Mouse (Mus musculus) kidney, postnatal 14 days (tissue): ENCODE data around the gene Mob3a.

Experiments
- DNase-seq: peaks from one replicate; pipeline ENCODE4 v3.0.0; 2022; ENCODE audit warnings: mixed read lengths

Gene Mob3a

DNA sequence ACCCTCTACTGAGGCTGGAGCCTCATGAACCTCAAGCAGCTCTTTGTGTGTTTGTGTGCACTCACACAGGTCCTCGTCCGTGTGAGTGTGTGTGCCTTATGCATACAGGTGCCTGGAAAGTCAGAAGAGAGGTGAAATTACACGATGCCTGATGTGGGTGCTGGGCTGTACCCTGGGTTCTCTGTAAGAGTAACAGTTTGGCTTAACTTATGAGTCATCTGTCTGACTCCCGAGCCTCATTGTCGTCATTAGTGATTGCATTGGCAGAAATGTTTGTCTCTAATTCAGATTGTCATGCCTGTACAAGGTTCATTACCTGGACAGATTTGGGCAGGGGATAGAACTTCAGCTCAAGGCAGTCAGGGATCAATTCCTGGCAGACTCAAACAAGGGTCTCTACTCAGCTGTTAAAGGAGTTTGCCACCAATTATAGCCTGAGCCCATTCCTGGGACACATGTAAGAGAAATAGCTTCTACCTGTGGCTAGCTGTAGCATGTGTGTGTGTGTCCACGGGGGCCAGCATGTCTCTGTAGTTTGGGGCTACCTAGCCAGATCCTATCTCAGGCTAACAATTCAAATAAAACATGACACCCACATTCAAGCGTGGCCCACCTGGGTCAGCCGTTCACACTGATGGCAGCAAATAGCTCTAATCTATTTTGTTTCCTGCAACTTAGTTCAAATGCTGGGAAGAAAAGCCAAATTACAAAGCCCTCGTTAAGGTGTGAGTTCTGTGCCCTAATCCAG lies 24.5 kb downstream of the Mob3a start:
- no peak for DNase-seq

GRCm38 (mm10) chr10:80676198-80676928 lies 25.4 kb downstream of the Mob3a start:
- peak; percentile 100 for DNase-seq

DNA sequence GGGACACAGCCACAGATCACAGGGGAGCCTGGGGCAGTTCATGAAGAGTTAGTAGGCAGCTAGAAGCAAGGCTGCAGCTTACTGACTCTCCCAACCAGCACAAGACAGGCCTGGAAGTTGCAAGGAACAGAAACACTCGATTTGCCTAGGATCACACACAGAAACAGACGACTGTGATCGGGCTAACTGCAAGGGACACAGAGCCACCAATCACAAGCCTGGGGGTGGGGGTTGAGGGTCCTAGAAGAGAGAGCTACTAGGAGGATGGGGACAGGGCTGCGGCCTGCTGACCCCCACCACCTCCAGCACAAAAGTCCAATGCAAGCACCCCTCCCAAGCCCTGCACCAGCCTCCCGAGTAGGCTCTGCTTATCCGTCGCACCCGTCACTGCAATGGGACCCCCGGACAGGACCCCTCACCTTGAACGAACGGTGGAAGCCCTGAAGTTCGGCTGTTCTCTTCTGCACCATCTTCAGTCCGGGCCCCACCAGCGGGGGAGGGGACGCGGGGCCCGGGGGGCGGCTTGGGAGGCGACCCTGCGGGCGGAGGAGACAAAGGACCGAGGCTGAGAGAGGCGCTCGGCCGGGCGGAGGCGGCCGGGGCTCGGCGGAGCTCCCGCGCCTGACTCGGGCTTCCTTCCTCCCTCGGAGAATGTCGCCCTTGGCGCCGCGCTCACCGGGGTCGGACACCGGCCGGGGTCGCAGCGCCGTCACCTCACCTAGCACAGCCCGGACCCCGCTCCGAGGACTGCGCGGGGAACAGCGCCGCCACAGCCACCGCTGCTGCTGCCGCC lies 26.2 kb downstream of the Mob3a start:
- no peak for DNase-seq

GRCm38 (mm10) chr10:80674851-80675404 lies 26.8 kb downstream of the Mob3a start:
- no peak for DNase-seq

DNA sequence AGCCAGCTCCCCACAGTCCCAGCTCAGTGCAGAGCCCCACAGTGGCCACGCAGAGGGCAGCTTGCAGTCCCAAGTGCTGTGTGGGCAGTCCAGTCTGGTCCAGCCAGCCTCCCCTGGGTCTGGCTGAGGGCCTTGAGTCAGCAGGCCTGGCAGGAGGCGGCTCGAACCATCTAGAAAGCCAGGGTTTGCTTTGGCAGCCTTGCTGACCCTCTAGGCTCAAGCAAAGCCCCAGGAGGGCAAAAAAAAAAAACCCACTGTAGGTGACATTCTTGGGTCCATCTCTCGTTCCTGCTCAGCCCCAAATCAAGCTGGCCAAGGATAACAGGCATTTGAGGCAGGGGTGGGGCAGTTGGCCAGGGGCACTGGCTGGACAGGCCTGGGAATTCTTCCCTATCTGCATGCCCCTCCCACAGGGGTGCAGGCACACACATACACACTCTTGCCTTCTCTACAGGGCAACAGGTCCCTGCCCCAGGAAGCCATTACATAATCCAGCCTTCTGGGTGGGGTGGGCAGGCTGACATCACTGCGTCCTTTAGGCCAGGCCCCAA lies 27.5 kb downstream of the Mob3a start:
- peak; percentile 69 for DNase-seq

DNA sequence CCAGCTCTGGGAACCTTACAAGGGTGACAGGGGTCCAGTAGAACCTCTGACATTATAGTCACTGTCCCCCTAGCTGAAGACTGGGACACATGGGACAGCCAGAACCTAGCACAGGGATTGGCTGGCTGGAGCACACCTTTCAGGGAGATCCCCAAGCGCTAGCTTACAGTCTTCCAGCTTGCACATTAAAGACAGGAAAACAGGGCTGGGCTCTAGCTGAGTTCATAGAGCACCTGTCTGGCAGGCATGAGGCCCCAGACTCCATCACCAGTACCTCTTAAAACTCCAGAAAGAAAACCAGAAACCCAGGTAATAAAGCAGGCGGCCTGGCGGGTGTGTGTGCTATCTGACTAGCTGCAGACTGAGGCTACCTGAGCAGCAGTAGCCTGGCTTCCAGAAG lies 28.1 kb downstream of the Mob3a start:
- no peak for DNase-seq

DNA sequence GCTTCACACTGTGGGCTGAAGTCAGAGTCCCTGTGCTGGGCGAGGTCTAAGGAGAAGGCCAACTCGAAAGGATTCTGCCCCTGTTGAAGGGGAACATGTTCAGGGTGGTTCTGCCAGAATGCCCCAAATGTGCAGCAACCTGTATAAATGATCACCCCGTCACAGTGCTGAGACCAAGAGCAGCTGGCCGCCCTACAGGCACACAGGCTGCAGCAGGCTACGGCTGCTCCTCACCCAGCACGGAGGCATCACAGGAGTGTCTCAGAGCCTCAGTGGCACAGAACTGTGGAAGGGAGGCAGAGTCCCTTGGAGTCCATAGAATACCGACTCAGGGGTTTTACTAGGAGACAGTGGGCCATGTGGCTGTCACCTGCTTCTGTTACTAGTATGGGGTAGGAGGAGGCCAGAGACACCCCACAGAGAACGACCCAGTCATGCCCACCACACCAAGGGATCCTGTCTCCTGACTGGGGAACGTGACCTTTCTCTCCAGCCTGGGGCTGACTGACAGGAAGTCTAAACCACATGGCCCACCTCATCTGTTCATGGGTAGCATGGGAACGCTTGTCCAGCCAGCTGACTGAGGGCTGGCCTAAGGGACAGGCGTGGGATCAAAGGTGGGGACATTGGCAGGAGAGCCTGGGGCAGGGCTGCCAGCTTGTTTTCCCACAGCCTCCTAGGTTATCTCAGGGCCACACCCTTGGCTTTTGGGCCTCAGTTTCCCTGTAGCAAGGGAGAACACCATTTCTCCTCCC lies 29.7 kb downstream of the Mob3a start:
- no peak for DNase-seq

DNA sequence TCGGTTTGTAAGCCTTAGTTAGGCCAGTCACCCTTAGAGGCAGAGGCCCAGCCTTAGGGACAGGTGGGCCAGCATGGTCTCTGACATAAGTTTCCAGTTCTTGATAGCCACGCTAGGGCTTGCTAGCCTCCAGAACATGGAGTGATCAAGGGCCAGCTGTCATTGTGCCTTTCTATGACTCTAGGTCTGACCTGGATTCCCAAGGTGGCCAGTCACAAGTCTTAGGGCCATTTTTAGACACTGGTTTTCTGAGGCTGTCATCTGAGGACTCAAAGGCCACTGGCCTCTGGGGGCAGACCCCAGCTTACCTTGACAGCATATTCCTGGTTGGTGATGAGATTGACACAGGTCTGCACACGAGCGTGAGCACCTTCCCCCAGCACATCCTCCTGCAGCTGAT lies 30.5 kb downstream of the Mob3a start:
- no peak for DNase-seq

DNA sequence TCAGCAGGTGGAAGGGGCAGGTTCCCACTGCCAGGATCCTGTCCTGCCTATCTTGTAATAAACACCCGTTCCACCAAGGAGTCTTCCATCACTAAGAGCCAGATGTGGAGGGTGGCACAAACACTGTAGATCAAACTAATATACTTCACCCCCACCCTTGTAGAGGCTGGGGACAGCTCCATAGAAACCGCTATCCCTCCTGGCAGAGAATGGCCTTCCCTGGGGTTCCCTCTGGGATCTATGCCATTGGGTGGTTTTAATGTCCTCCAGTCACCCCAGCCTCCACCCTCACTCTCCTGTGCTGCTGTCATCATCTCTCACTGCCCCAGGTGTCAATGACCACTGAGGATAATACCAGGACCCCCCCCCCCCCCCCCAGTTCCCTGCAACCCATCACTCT lies 31.2 kb downstream of the Mob3a start:
- DNase-seq: no peak

DNA sequence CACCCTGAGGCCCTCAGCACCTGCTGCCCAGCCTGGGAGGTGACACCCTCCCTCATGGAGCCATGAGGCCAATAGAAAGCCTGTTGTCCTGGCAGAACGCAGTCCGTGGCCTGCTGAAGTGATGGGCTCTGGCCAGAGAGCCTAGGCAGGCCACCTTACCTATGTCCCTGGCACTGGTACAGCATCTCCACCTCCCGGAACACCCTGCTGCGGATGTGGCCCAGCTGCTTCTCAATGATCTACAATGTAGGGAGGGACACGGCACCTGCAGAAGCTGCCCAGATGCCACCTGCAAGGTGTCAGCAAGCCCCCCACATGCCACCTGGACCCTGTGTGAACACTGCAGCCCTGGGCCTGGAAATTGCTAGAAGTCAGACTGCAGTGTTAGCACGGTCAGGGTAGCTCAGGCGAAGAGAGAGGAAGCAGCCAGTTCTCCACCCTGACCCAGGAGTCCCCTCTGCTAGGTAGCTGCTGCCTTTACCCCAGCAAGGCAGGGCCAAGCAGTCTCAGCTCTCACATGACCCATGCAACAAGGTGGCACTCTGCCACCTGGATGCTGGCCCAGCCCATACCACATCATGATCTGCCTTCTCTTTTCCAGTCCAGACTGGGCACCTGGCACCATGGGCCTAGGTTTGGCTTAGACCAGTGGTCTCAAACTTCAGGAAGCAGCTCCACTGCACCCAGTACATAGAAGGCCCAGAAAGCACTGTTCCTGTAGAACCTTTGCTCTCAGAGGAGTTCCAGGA lies 31.9 kb downstream of the Mob3a start:
- DNase-seq: peak; percentile 96

GRCm38 (mm10) chr10:80669018-80669417 lies 32.8 kb downstream of the Mob3a start:
- DNase-seq: no peak

DNA sequence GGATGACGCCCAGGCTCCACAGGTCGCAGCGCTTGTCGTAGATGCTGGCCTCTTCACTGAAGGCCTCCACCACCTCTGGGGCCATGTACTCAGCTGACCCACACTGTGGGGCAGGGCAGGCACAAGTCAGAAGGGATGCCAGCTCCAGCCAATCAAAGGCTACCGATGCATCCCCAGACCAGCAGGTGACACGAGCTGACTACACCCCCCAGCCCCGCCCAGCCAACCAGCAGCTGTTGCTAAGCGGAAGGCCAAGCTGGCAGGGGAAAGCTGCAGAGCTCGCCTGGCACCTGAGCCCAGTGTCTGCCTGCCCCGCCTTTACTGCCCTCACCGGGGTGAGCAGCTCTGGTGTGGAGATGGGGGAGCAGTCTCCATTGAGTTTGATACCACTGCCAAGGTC lies 33.2 kb downstream of the Mob3a start:
- DNase-seq: peak; percentile 48

- no peak for DNase-seq
These were observed 34.9 kb downstream of the Mob3a start for GRCm38 (mm10) chr10:80666837-80667412.

- DNase-seq: peak; percentile 44
These were observed 35.6 kb downstream of the Mob3a start for GRCm38 (mm10) chr10:80665981-80666733.

GRCm38 (mm10) chr10:80665459-80665858 lies 36.3 kb downstream of the Mob3a start:
- peak; percentile 46 for DNase-seq

GRCm38 (mm10) chr10:80665016-80665380 lies 36.8 kb downstream of the Mob3a start:
- peak; percentile 87 for DNase-seq

- peak; percentile 95 for DNase-seq
These were observed 37.4 kb downstream of the Mob3a start for GRCm38 (mm10) chr10:80664197-80665015.

DNA sequence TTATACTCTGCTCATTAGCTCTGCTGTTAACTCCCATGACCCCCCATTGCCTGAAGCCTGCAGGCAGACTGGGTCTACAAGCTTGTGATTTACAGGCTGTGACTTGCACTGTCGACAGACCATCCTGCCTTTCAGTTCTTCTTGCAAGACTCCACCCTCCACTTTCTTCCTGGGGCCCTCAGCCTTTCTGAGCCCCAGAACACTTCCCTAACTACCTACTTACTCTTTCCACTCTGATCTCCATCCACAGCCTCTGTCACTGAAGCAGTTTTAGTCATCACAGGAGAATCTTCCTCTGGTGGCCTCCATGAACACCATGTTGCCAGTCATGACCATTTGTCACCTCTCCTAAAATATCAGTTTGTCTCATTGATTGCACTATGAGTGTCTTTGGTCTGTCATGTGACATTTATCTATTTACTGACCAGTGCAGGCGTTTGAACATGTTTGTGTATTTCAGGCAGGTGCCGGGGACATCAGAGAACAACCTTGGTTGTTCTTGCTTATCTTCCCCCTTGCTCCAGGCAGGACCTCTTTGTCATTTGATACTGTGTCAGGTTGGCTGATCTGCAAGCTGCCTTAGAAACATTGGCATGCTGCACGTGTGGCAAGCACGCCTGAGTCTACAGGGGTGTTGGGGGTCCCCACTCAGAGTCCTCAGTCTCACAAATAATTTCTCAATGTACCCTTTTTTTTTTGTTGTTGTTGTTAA lies 38.1 kb downstream of the Mob3a start:
- DNase-seq: no peak

DNA sequence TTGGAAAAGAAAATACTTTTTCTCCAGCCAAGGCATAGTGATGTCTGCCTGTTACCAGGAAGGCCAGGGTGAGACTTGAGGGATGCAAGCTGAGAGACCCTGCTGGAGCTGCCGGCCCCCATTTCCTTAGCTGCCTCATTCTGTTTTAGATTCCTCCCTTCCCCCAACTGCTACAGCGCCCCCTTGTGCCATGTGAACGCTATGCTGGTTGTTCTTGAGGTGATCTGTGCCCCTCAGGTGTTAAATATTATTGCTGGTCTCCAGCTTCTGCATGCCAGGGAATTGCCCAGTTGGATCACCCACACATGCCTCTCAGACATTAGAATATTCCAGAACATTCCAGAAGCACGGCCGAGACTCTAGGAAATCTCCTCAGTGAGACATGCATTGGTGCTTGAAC lies 40.6 kb downstream of the Mob3a start:
- DNase-seq: peak; percentile 75
